Mouse (Mus musculus) retina, embryonic 14.5 days (tissue): ENCODE data around the gene Tusc2.
A peak's percentile ranks its signal among the peaks of the same experiment; 100 is the strongest.

Experiments
- DNase-seq: peaks from one replicate; pipeline ENCODE4 v3.0.0-alpha.2; 2015; ENCODE audit warnings: low spot score

The Tusc2 gene

DNA sequence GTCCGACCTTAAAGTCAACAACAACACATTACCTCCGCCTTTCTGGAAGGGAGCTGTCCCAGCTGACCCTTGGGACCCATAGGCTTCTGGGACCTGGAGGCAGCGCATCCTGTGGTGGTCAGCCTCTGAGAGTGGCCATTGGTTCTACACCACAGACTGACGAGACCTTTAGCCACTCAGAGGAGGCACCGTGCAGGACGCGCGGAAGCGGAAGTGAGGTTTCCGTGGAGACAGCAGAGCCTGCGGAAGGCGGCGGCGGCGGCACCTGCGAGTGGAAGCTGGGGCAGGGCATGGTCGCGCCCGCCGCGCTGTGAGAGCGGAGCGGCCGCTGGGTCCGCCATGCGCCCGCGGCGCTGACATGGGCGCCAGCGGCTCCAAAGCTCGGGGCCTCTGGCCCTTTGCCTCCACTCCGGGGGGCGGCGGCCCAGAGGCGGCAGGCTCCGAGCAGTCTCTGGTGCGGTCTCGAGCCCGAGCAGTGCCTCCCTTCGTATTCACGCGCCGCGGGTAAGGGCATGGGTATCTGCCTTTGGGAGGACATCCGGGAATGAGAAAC is at the start of gene Tusc2:
TSS of gene Tusc2 (plus strand) at position 227 of the 553 bp plus-strand sequence.
- peak; percentile 93 for DNase-seq

DNA sequence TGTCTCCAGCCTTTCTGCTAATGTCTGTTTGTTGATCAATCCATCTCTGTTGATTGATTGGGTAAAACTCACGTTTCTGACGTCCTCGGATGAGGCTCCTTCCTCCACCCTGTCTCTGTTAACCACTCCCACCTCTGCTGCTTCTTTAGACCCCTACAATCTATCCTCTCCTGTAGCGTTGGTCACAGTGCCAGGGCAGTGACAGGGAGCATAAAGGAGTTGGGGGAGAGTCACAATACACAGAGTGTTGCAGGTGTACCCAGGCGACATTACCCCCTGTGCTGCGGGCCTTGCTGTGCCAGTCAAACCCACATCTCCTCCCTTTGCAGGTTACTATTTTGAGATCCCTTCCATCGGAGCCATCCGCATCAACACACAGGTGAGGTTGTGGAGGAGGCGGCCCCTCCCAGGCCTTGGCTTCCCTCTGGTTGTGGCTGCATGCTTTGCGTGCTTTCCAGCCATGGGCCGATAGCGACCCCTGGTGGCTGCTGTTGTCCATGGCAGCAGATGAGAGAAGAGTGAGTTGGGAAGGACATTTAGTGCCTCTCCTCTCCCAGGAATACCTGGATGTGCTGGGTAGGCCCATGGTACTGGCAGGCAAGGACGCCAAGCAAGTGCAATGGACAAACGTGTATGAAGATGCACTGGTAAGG is 48.6 kb upstream of the Tusc2 start:
- peak; percentile 86 for DNase-seq

DNA sequence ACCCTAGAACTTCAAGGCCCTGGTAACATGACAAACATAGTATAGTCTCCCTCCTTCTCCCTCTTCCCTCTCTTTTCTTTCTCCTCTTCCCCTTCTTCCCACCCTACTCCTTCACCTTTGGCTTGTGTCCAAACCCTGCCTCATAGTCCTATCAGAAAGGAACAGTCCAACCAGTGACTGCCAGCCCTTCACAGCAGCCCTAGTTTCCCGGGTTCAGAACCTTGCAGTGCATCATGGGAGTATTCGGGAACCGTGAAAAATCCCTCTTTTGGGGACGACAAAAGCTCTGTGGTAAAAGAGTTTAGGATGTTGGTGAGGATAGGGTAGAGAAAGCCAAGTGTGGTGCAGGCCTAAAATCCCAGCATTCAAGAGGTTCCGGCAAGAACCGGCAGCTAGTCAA is 42.7 kb upstream of the Tusc2 start:
- no peak for DNase-seq

DNA sequence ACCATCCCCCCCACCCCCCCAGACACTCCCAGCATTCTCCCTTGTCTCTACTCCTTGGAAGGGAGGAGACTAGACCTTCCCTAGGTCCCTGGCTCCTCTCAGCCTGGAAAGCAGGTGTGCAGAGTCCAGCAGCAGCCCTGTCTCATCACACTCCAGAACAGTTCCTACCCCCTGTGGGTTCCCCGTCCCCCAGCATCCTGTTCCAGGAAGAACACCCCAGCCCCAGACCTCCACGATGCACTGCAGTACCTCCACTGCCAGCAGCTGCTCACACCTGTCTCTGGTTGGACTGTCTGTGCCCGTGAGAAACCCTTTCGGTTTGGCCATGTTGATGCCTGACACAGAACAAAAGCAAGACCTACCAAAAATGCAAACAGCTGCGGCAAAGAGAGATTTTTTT is 41.9 kb upstream of the Tusc2 start:
- no peak for DNase-seq

DNA sequence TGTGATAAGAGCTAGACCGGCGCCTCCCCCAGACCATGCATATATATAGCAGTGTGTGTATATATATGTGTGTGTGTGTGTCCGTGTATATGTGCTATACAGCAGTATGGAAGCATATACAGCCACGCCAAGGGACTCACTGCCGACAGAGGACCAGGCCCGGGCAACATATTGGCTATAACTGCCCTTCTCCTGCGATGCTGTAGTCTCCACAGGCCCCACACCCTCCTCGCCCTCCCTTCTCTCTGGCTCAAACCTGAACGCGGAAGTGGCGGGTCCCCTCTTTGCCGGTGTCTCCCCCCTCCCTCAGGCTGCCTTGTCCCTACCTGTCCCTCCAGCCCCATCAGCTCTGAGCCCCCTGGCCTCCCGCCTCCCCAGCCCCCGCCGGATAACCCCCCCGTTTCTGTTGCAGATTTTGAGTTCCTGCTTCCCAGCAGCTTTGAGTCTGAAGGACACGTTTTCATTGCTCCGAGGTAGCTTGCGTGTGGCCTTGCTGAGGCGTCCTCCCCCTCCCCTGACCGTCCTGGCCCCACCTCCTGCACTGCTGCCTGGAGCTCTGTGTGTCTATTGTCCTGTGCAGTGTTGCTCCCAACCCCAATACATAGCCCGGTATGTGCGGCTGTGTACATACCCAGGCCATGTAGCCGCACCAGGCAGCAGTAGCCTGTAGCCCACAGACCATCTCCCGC is 41.2 kb upstream of the Tusc2 start:
- peak; percentile 43 for DNase-seq

DNA sequence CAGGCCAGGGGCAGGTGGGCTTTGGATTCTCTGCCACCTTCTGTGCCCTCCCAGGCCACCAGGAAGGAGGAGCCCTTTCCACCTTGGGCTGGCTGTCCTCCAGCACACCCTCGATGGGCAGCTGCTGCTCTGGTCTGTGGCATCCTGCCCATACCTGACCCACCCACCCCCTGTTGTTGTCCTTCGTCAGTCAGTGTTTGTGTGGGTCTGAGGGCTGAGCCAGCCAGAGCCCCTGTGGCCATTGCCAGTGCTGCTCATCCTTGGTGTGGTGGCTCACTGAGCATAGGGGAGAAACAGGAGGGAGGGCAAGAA is 40.7 kb upstream of the Tusc2 start:
- DNase-seq = no peak

DNA sequence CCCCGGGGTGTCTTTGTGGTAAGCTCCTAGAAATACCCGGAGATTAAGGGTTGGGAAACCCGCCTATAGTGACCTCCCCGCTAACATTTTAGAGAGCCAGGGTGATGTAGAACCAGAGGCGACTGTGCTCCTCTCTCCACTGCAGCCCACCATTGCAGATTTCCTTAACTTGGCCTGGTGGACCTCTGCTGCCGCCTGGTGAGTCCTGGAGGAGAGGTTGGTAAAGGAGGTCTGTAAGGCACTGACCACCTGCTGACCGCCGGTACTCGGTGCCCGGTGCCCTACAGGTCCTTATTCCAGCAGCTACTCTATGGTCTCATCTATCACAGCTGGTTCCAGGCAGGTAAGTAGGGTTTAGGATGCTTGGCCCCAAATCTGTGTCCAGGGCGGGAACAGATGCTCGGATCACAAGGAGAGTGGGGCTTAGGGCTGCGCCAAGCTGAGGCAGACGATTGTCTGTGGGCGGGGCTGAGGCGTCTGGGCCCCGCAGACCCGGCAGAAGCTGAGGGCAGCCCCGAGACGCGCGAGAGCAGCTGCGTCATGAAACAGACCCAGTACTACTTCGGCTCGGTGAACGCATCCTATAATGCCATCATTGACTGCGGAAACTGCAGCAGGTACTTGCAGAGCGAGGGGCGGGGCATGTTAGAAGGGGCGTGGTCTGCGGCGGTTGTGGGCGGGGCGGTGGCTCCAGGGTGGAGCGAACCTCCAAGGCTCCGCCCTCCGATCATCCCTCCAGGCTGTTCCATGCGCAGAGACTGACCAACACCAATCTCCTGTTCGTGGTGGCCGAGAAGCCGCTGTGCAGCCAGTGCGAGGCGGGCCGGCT is 36.6 kb upstream of the Tusc2 start:
- DNase-seq = peak; percentile 86

DNA sequence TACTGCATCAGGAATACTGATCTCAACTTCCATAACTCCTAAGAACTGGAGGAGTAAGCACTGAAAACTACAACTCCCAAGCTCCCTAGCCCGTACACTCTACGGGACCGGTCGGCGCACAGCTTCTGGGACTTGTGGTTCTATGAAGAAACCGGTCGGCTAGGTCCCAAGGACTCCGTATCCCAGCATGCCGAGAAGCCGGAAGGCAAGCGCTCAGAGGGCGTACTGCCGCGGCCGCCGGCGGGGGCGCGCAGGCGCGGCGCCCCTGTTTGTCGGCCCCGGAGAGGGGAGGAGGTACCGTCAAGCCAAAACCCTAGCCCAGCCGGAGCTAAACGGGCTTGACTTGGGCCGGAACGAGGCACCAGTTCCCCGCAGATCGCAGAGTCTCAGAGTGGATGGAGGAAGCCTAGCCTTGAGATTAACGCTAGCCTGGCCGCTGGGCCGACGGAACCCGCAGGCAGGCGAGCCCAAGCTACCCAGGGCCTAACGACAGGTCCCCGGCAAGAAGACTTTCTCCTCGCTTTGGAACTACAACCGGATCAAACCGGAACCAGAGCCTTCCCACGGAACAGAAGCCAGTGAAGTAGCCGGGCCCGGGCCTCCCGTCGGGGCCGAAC is 29.2 kb upstream of the Tusc2 start, which contains the start of gene Tmem115:
TSS of gene Tmem115 (plus strand) at position 155 of the 617 bp plus-strand sequence.
- DNase-seq = peak; percentile 96

DNA sequence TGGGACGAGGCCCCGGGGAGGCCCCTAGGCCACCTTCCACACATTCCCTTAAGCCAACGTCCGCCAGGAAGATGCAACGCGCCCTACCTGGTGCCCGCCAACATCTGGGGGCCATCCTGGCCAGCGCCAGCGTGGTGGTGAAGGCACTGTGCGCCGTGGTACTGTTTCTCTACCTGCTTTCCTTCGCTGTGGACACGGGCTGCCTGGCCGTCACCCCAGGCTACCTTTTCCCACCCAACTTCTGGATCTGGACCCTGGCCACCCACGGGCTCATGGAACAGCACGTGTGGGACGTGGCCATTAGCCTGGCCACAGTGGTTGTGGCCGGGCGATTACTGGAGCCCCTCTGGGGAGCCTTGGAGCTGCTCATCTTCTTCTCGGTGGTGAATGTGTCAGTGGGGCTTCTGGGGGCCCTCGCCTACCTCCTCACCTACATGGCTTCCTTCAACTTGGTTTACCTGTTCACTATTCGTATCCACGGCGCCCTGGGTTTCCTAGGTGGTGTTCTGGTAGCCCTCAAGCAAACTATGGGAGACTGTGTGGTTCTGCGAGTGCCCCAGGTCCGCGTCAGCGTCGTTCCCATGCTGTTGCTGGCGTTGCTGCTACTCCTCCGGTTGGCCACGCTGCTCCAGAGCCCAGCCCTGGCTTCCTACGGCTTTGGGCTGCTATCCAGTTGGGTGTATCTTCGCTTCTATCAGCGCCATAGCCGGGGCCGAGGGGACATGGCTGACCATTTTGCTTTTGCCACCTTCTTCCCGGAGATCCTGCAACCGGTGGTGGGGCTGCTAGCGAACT is 28.4 kb upstream of the Tusc2 start:
- no peak for DNase-seq

DNA sequence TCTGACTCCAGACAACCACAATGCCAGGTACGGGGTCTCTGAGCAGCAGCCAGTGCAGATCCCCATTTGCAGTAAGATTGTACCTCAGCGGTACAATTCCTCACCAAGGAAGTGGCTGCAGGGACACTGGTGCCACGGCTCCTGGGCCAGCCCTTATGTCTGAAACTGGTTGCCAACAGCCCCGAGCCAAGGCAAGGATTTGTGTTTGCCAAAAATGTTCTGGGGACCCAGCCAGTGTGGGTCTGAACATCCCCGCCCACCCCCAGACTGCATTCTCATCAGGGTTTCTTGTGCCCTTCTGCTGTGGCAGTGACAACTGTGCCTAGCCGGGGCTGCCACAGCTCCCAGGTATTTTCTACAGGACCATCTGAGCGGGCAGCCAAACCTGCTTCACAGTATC is 24.8 kb upstream of the Tusc2 start:
- DNase-seq = no peak

DNA sequence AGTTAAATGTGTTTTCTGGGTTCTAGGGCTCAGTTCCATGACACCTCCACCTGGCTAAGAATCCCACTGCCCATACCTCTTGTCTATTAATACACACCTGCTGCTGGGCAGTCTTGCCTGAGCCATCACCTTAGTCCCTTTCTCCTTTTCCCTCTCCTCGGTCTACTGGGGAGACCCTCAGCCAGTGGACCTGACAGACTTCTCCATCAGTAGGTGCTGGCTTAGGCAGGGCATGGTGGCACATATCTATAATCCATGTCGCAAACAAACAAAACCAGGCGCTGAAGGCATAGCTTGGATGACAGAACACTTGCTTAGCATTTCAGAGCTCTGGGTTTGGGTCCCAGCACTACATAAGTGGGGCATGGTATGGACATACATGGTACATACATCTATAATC is 24.3 kb upstream of the Tusc2 start:
- no peak for DNase-seq

DNA sequence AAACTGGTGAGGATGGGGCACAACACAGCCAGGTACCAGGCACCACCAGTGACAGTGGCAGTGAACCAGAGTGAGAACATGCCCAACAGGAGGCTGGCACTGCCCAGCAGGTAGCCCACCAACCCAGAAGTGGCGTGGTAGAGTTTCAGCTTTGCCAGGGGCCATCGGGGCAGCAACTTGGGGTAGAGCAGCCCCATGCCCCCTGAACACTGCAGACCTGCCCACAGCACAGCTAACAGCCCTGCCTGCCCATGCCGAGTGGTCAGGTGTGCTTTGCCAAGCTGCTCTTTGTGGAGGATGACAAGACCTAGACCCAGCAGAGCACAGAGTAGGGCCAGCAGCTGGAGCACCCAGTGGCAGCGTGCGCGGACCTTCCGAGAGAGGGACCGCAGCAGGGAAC is 23.1 kb upstream of the Tusc2 start:
- no peak for DNase-seq

DNA sequence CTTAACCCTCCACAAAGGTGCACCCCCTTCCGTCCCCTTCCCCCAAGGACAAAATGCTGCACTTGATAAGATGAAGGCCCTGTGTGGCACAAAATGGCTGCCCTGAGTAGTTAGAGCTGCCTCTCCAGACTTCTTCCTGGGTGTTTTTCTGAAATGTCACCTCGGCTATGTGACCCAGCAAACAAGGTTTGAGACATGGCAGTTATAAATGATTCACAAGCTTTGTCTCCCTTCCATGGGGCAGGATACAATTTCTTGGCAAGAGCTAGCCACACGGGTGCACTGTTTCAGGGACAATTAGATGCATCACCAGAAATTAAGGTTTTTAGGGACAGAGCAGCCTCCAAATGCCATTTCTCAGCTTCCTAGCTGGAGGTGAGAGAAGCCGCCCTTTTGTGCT is 22.6 kb upstream of the Tusc2 start:
- no peak for DNase-seq

DNA sequence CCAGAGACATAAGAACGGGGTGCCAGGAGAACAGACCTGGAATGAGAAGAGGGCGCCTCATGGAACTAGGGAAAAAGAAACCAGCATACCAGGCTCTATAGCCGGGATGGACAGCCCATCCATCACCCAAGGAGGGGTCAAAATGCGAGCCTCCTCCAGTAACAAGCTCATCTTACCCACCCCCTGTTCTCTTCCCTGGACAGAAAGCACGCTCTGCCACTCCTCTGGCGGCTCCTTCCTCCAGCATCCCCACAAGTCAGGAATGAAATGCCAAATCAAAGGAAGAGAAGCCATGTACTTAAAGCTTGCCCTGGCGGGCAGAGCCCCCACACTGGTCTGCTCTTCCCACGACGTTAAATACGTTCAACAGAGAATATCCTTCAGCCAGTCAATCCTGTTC is 22.1 kb upstream of the Tusc2 start:
- DNase-seq = no peak

DNA sequence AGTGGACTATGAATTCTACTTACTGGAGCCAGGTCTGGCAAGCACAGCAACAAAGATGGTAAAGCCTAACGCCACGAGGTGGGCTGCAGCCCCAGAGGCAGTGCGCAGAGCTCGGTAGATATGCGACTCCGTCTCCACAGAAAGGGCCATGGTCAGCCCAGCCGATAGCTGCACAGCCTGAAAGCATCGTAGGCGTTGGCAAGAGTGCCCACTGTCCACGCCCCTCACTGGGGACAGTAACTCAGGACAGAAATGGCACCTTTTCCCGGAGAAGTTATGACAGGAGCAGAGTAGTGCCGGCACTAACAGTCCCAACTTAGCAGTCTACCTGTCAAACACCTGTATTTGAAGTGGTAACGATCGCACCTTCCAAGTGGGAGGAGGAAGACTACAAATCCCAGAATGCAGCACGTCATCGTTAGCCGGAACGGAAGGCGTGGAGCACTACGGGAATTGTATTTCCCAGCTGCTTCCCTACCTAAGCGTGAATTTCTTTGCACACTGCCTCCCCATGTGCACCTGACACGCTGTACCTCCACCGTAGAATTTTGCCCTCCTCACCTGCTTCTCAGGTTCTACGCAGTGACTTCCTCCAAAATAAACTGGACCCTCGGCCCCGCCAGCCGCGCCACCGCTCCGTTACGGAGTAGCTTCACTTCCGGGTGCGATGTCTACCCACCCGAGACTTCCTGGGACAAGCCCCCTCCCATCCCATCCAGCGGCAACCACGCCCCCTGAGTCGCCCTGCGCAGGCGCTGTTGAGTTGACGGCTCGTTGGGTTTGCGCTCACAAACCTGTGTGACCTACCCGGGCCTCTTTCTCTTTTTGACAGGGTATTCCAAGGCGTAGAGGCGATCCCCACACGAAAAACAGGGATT is 21.3 kb upstream of the Tusc2 start, which contains the start of the genes Cyb561d2 and Nprl2:
TSS of gene Cyb561d2 (minus strand) at position 720 of the 878 bp plus-strand sequence.
TSS of gene Nprl2 (plus strand) at position 753 of the 878 bp plus-strand sequence.
- DNase-seq = peak; percentile 95

DNA sequence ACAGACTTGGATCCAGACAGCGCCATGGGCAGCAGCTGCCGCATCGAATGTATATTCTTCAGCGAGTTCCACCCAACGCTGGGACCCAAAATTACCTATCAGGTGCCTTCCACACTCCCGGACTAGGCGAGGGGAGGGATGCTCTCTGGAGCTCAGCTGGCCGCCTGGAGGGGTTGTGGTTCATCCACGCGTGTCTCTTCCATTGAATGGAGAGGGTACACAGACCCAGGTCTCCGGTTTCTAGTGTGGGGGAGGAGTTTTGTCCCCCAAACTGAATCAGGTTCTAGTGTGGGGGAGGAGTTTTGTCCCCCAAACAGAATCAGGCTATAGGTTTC is 20.7 kb upstream of the Tusc2 start:
- DNase-seq = no peak

DNA sequence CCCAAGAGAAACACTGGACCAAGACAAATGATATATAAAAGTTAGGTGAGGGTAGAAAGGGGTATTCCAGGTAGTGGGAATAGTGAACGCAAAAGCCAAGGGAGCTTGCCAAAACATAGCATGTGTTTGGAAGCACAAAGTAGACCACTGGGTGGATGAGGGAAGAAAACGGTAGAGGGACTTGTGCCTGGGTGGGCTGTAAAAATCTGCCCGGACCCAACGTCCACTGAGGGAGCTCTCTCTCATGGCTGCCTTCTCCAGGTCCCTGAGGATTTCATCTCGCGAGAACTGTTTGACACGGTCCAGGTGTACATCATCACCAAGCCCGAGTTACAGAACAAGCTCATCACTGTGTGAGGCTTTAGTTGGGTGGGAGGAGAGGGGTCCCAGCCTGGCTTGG is 20.3 kb upstream of the Tusc2 start:
- no peak for DNase-seq

DNA sequence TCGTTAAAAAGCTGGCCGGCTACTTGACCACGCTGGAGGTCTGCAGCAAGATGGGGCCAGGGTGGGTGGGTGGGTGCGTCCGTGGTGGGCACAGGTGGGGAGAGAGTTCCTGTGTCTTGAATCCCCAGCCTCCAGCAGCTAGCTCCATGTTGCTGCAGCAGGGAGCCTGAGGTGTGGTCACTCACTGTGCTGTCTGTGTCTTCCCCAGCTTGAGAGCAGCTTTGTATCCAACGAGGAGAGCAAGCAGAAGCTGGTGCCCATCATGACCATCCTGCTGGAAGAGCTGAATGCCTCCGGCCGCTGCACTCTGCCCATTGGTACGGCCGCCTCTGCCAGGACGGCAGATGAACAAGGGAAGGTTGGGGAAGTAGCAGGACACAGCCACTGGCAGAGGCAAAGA is 19.8 kb upstream of the Tusc2 start:
- DNase-seq = no peak

DNA sequence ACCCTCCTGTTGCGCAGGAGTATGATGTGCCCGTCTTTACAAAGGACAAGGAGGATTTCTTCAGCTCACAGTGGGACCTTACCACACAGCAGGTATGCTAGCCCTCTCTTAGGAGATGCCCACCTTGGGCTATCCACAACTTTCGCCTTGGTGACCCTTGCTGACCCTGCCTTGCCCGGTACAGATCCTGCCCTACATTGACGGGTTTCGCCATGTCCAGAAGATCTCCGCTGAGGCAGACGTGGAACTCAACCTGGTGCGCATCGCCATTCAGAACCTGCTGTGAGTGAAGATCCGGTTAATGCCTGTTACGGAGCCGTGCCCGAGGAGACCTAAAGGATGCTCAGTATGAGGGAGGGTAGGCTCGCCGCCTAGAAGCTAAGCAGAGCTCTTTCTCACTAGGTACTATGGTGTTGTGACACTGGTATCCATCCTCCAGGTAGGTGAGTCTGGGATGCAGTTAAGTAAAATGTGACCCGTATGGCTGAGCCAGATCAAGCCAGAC is 18.8 kb upstream of the Tusc2 start:
- no peak for DNase-seq

DNA sequence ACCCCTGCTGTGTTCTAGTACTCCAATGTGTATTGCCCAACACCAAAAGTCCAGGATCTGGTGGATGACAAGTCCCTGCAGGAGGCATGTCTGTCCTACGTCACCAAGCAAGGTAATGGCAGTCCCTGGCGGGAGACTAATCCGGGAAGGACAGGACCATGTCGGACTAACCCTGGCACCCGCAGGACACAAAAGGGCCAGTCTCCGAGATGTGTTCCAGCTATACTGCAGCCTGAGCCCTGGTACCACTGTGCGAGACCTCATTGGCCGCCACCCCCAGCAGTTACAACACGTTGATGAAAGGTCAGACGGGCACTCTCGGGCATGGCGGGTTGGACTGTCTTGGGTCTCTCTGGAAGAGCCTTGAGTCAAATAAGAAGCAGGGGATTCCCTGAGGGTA is 18.3 kb upstream of the Tusc2 start:
- no peak for DNase-seq
